Mouse (Mus musculus): ENCODE measurements around the gene Pkd1. TPM values are rescaled to one million over a fixed set of nuclear protein-coding genes. Genes with fewer than 3 reads are reported as not detected.

Gene Pkd1
- 10 to 100 TPM; 42.0 to 67.1 TPM for polyA plus RNA-seq (2017; shearing (Covaris generic))

GRCm38 (mm10) chr17:24549618-24550415 lies at the start of gene Pkd1:
TSS of gene Pkd1 (plus strand) at chr17:24549834.

DNA sequence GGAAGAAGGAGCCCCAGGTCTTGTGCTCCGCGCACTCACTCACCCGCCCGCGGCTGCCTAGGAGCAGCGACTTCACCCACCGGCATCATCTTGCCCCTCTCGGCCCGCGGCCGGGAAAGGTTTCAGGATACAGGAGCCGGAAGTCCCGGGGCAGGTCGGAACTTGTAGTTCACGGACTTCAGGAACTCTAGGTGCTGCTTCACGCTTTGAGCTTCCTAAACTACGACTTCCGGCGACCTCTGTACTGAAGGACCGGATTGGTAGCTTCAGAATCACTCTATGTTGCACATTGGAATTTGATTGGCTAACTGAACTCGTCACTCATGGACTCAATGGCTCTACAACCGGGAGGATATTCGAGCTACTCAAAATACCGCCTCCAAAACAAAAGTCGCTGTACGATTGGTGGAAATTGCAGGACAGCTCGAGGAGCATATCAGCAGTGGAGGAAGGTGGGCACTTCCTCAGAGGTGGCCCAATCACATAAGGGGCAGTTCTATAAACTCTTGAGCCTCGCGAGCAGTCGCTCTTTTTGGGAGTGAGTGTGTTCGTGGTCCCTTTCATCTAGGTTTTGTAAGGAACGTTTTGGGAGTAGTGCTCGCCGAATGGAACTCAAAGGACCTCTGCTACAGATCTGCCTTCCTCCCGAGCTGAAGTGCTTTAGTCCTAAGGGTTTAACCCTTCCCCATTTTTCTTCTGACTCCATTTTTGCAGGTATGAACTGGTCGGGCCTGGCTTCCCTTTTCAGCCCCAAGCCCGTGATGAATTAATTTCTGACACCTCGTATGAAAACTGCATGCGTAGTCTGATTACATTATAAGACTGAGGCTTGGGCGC lies 21.7 kb upstream of the Pkd1 start, which contains the start of gene Traf7:
TSS of gene Traf7 (minus strand) at position 216 of the 837 bp plus-strand sequence.

DNA sequence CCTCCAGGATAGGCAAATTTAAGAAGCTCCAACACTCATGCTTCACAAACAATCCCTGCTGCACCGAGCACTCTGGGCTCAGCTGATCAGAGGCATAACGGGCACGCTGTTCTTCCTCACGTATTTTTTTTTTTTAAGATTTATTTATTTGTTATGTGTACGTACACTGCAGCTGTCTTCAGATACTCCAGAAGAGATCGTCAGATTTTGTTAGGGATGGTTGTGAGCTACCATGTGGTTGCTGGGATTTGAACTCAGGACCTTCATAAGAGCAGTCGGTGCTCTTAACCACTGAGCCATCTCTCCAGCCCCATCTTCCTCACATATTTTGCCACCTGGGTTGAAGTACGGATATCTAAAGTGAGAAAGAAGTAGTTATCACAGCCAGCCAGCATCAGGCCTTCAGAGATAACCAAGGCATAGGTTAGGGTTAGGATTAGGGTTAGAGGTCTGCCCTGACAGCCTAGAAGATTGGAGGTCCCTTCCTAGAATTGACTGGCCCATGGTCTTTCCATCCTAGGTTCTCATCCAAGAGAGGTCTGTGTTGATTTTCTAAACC lies 15.4 kb upstream of the Pkd1 start, which contains the start of gene Rab26:
TSS of gene Rab26 (minus strand) at position 51 of the 559 bp plus-strand sequence.

DNA sequence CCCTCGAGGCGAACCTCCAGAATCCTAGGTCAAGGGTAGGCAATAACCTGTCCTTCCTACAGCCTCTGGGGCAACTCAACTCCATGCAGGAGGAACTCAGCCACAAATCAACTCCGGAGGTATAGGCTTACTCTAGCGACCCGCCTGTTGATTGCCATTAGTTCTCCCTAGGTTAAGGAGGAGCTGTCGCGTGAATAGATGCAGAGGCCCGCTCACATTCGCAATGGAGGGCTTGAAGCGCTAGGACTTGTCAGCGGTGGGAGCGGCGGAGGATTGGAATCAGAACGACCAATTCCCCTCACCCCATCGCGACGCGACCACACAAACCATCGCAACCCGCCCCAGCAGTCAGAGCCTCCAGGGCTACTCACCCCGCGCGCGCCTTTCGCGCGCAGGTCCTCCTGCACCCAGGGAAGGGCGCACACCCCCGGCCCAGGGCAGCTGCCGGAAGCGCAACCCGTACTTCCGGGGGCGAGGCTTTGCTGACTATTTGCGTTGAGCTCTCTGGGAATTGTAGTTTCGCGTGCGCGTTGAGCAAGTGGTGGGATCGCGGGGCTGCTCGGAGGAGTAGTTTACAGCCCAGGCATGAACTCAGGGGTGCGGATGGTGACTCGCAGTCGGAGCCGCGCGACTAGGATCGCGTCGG lies 82.7 kb downstream of the Pkd1 start, which contains the start of the genes Tsc2 and Nthl1:
TSS of gene Tsc2 (minus strand) at position 464 of the 646 bp plus-strand sequence.
TSS of gene Nthl1 (plus strand) at position 514 of the 646 bp plus-strand sequence.

Other genes with a start within 250 kb of the Pkd1 start
- gene Abca17, start 198.8 kb upstream of the Pkd1 start, polyA plus RNA-seq (2017; shearing (Covaris generic)) = under 1 TPM; 0.20 to 0.24 TPM
- gene Abca3, start 197.9 kb upstream of the Pkd1 start, polyA plus RNA-seq (2017; shearing (Covaris generic)) = 10 to 100 TPM; 28.9 to 30.9 TPM
- 100 to 1,000 TPM; 167 to 196 TPM for gene Rnps1, start 135.3 kb upstream of the Pkd1 start, polyA plus RNA-seq (2017; shearing (Covaris generic))
- gene Eci1, start 123.2 kb upstream of the Pkd1 start, polyA plus RNA-seq (2017; shearing (Covaris generic)) = 100 to 1,000 TPM in 1 of 2 experiments, 10 to 100 TPM in 1; 73.6 to 103 TPM
- gene Dnase1l2, start 106.7 kb upstream of the Pkd1 start, polyA plus RNA-seq (2017; shearing (Covaris generic)) = 10 to 100 TPM in 1 of 2 experiments, 1 to 10 TPM in 1; 4.8 to 10.4 TPM
- 100 to 1,000 TPM; 101 to 133 TPM for gene E4f1, start 79.5 kb upstream of the Pkd1 start, polyA plus RNA-seq (2017; shearing (Covaris generic))
- 10 to 100 TPM; 40.5 to 44.7 TPM for gene Pgp, start 79.4 kb upstream of the Pkd1 start, polyA plus RNA-seq (2017; shearing (Covaris generic))
- under 1 TPM in 1 of 2 experiments, not detected in 1; 0.55 TPM for gene Bricd5, start 76.0 kb upstream of the Pkd1 start, polyA plus RNA-seq (2017; shearing (Covaris generic))
- gene Mlst8, start 70.8 kb upstream of the Pkd1 start, polyA plus RNA-seq (2017; shearing (Covaris generic)) = 10 to 100 TPM; 20.4 to 29.8 TPM
- 1 to 10 TPM in 1 of 2 experiments, under 1 TPM in 1; 0.68 to 6.5 TPM for gene Caskin1, start 61.2 kb upstream of the Pkd1 start, polyA plus RNA-seq (2017; shearing (Covaris generic))
- gene Traf7, start 21.9 kb upstream of the Pkd1 start, polyA plus RNA-seq (2017; shearing (Covaris generic)) = 10 to 100 TPM; 71.3 to 72.8 TPM
- gene Rab26, start 15.6 kb upstream of the Pkd1 start, polyA plus RNA-seq (2017; shearing (Covaris generic)) = 1 to 10 TPM; 5.4 to 9.0 TPM
- gene Tsc2, start 82.8 kb downstream of the Pkd1 start, polyA plus RNA-seq (2017; shearing (Covaris generic)) = 10 to 100 TPM; 46.6 to 49.7 TPM
- 1 to 10 TPM; 5.8 to 8.3 TPM for gene Nthl1, start 82.8 kb downstream of the Pkd1 start, polyA plus RNA-seq (2017; shearing (Covaris generic))
- under 1 TPM in 1 of 2 experiments, not detected in 1; 0.68 TPM for gene Slc9a3r2, start 100.5 kb downstream of the Pkd1 start, polyA plus RNA-seq (2017; shearing (Covaris generic))
- not detected for gene Npw, start 108.6 kb downstream of the Pkd1 start, polyA plus RNA-seq (2017; shearing (Covaris generic))
- 10 to 100 TPM; 18.3 to 27.2 TPM for gene Zfp598, start 119.9 kb downstream of the Pkd1 start, polyA plus RNA-seq (2017; shearing (Covaris generic))
- gene Syngr3, start 140.1 kb downstream of the Pkd1 start, polyA plus RNA-seq (2017; shearing (Covaris generic)) = 1 to 10 TPM in 1 of 2 experiments, under 1 TPM in 1; 0.42 to 1.3 TPM
- gene Gfer, start 146.3 kb downstream of the Pkd1 start, polyA plus RNA-seq (2017; shearing (Covaris generic)) = 10 to 100 TPM; 37.0 to 38.8 TPM
- 1 to 10 TPM; 2.3 to 3.1 TPM for gene Noxo1, start 146.4 kb downstream of the Pkd1 start, polyA plus RNA-seq (2017; shearing (Covaris generic))
- gene Tbl3, start 157.8 kb downstream of the Pkd1 start, polyA plus RNA-seq (2017; shearing (Covaris generic)) = 10 to 100 TPM; 51.3 to 56.7 TPM
- gene Rnf151, start 168.2 kb downstream of the Pkd1 start, polyA plus RNA-seq (2017; shearing (Covaris generic)) = under 1 TPM in 1 of 2 experiments, not detected in 1; 0.22 TPM
- gene Rps2, start 168.3 kb downstream of the Pkd1 start, polyA plus RNA-seq (2017; shearing (Covaris generic)) = 100 to 1,000 TPM; 677 to 785 TPM
- gene Ndufb10, start 174.6 kb downstream of the Pkd1 start, polyA plus RNA-seq (2017; shearing (Covaris generic)) = 100 to 1,000 TPM; 194 to 233 TPM
- under 1 TPM in 1 of 2 experiments, not detected in 1; 0.27 TPM for gene Rpl3l, start 178.0 kb downstream of the Pkd1 start, polyA plus RNA-seq (2017; shearing (Covaris generic))
- gene Msrb1, start 186.8 kb downstream of the Pkd1 start, polyA plus RNA-seq (2017; shearing (Covaris generic)) = 10 to 100 TPM; 11.8 to 15.4 TPM
- not detected for gene Hs3st6, start 203.2 kb downstream of the Pkd1 start, polyA plus RNA-seq (2017; shearing (Covaris generic))